ENCODE assay signal across 20 mouse cellular contexts in the genomic region with DNA sequence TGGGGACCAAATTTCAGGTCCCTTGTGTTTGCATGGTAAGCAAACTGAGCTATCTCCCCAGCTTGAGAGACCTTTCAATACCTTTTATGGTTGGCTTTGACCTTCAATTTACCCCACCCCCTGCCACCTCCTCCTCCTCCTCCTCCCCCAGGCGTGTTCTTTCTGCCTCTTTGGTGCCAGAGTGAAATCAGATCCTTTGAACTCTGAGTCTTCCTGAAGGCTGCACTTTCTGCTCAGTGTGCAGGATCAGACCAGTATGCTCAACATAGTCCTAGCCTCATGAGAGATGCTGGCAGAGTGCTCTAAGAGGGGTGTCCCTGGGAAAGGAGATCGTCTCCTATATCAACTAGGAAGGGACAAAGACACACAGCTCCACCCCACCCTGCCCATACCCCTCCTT.
DNase-seq lines count a peak whose midpoint lies in the region; ATAC-seq and TF ChIP-seq lines count a peak whose summit lies in the region.
"Had no signal": no experiment of that assay in that cellular context is flagged by ENCODE, and none has a peak within 500 bp of the region (broad histone marks: within the 10 kb centered on the region; RNA-seq: fewer than 3 reads in every experiment).

No protein-coding gene starts in this region.

- no peak for TF ChIP-seq POLR2A in kidney, adult 2 months (IDR thresholded peaks at IDR 0.05; ENCODE audit: low read depth, low read length)

- H3K4me2 ChIP-seq in embryonic facial prominence, embryonic 14.5 days (ENCODE audit: low read depth, low read length), result no peak overlapping the region
- H3K4me2 ChIP-seq in forebrain, embryonic 14.5 days (ENCODE audit: low read length), result no peak overlapping the region
- H3K4me2 ChIP-seq: forebrain, embryonic 12.5 days; hindbrain, embryonic 15.5 days; intestine, embryonic 15.5 days; liver, embryonic 12.5 days; lung, embryonic 15.5 days; midbrain, embryonic 11.5 days had no signal

- WGBS in heart, embryonic 10.5 days, result 30% methylated on average over 2 of the region's 2 CpGs
- WGBS in kidney, adult 2 months, result 51% methylated on average over 2 of the region's 2 CpGs
- 51% methylated on average over 2 of the region's 2 CpGs for WGBS in embryonic facial prominence, embryonic 14.5 days
- WGBS in forebrain, embryonic 14.5 days, result 63% methylated on average over 2 of the region's 2 CpGs

- peaks cover 42% of the 10 kb centered on the region for H3K36me3 ChIP-seq in heart, embryonic 10.5 days
- H3K36me3 ChIP-seq in kidney, adult 2 months (ENCODE audit: control insufficient read depth, insufficient read depth, low read length), result peaks cover 7% of the 10 kb centered on the region; the same call in 1 of the 2 replicates
- H3K36me3 ChIP-seq in embryonic facial prominence, embryonic 14.5 days (ENCODE audit: control insufficient read depth, insufficient read depth, low read length), result peaks cover 29% of the 10 kb centered on the region
- H3K36me3 ChIP-seq in forebrain, embryonic 14.5 days (ENCODE audit: control insufficient read depth, insufficient read depth, low read length), result no peaks in the 10 kb centered on the region; the same call in 1 of the 2 replicates
- H3K36me3 ChIP-seq: liver, embryonic 12.5 days had no signal

- peak; percentile 71 for DNase-seq in heart, embryonic 10.5 days (ENCODE audit: low spot score)
- no peak for DNase-seq in heart, adult 11 months
- DNase-seq in kidney, adult 2 months, result peak; percentile 36
- DNase-seq in kidney, postnatal 4 days, result no peak
- DNase-seq in ES-CJ7 (ENCODE audit: low read depth, low spot score), result peak; percentile 10
- DNase-seq in embryonic facial prominence, embryonic 14.5 days (ENCODE audit: low spot score), result peak; percentile 17
- no peak for DNase-seq in forebrain, embryonic 14.5 days (ENCODE audit: low spot score)
- DNase-seq: adrenal gland, postnatal 25 days; cerebellum, adult 11-12 months; cerebellum, postnatal 14 days; retina, postnatal 1 day; thymus, postnatal 25 days had no signal

- no peaks in the 10 kb centered on the region for H3K9me3 ChIP-seq in heart, embryonic 10.5 days
- peaks cover 3% of the 10 kb centered on the region; the same call in 1 of the 2 replicates for H3K9me3 ChIP-seq in embryonic facial prominence, embryonic 14.5 days (ENCODE audit: control insufficient read depth, low read length)
- no peaks in the 10 kb centered on the region for H3K9me3 ChIP-seq in forebrain, embryonic 14.5 days (replicated peaks; ENCODE audit: control insufficient read depth, low read length)
- H3K9me3 ChIP-seq: forebrain, embryonic 12.5 days; hindbrain, embryonic 15.5 days; intestine, embryonic 15.5 days had no signal

- H3K9ac ChIP-seq in embryonic facial prominence, embryonic 14.5 days (ENCODE audit: low read depth, low read length), result no peak overlapping the region
- H3K9ac ChIP-seq in forebrain, embryonic 14.5 days (ENCODE audit: low read length), result no peak overlapping the region
- H3K9ac ChIP-seq: forebrain, embryonic 12.5 days; hindbrain, embryonic 15.5 days; intestine, embryonic 15.5 days; liver, embryonic 12.5 days; lung, embryonic 15.5 days had no signal

- H3K4me1 ChIP-seq in heart, embryonic 10.5 days, result peaks cover 35% of the 10 kb centered on the region
- no peaks in the 10 kb centered on the region; the same call in 1 of the 2 replicates for H3K4me1 ChIP-seq in kidney, adult 2 months (ENCODE audit: control insufficient read depth, insufficient read depth, low read length)
- H3K4me1 ChIP-seq in embryonic facial prominence, embryonic 14.5 days (ENCODE audit: control insufficient read depth, insufficient read depth, low read length), result peaks cover 8% of the 10 kb centered on the region
- H3K4me1 ChIP-seq in forebrain, embryonic 14.5 days (ENCODE audit: control insufficient read depth, insufficient read depth, low read length), result no peaks in the 10 kb centered on the region
- H3K4me1 ChIP-seq: forebrain, embryonic 12.5 days; hindbrain, embryonic 15.5 days; liver, embryonic 12.5 days had no signal

- peak overlapping the region; percentile 76 for H3K27ac ChIP-seq in heart, embryonic 10.5 days
- H3K27ac ChIP-seq in kidney, adult 2 months (ENCODE audit: insufficient read depth, low read depth, low read length), result no peak overlapping the region
- H3K27ac ChIP-seq in embryonic facial prominence, embryonic 14.5 days (replicated peaks; ENCODE audit: low read depth, low read length), result no peak overlapping the region
- no peak overlapping the region for H3K27ac ChIP-seq in forebrain, embryonic 14.5 days (ENCODE audit: low read depth, low read length)
- H3K27ac ChIP-seq: forebrain, embryonic 12.5 days; hindbrain, embryonic 15.5 days; intestine, embryonic 15.5 days; liver, embryonic 12.5 days; lung, embryonic 15.5 days had no signal

- TF ChIP-seq CTCF in kidney, adult 2 months (conservative IDR thresholded peaks at IDR 0.05; ENCODE audit: insufficient read depth, insufficient read length, low read depth, low read length), result no peak

- no peaks in the 10 kb centered on the region for H3K27me3 ChIP-seq in heart, embryonic 10.5 days (ENCODE audit: insufficient read depth, poor library complexity, severe bottlenecking)
- H3K27me3 ChIP-seq in kidney, adult 2 months (replicated peaks; ENCODE audit: control insufficient read depth, insufficient read depth, low read length), result no peaks in the 10 kb centered on the region
- H3K27me3 ChIP-seq in embryonic facial prominence, embryonic 14.5 days (replicated peaks; ENCODE audit: control insufficient read depth, insufficient read depth, low read length), result no peaks in the 10 kb centered on the region
- no peaks in the 10 kb centered on the region for H3K27me3 ChIP-seq in forebrain, embryonic 14.5 days (replicated peaks; ENCODE audit: control insufficient read depth, insufficient read depth, low read length)
- H3K27me3 ChIP-seq: CH12.LX; forebrain, embryonic 12.5 days; hindbrain, embryonic 15.5 days; intestine, embryonic 15.5 days; liver, embryonic 12.5 days; lung, embryonic 15.5 days had no signal

- peak; percentile 26; the same call in 1 of the 2 replicates for ATAC-seq in embryonic facial prominence, embryonic 14.5 days (ENCODE audit: low read depth)
- ATAC-seq in forebrain, embryonic 14.5 days, result no peak
- no peak for ATAC-seq in frontal cortex, adult (ENCODE audit: low TSS enrichment)
- ATAC-seq: intestine, embryonic 15.5 days; liver, embryonic 12.5 days had no signal

- no peak overlapping the region for H3K4me3 ChIP-seq in heart, embryonic 10.5 days
- H3K4me3 ChIP-seq in kidney, adult 2 months (ENCODE audit: insufficient read depth, low read depth, low read length), result no peak overlapping the region
- no peak overlapping the region for H3K4me3 ChIP-seq in embryonic facial prominence, embryonic 14.5 days (ENCODE audit: low read depth, low read length)
- no peak overlapping the region for H3K4me3 ChIP-seq in forebrain, embryonic 14.5 days (ENCODE audit: low read depth, low read length)
- H3K4me3 ChIP-seq: forebrain, embryonic 12.5 days; hindbrain, embryonic 15.5 days; intestine, embryonic 15.5 days; liver, embryonic 12.5 days; lung, embryonic 15.5 days had no signal

Comparison
In these comparisons a context has a peak if more than half of its experiments do, and no peak if none do; other contexts are left out.
1. DNase-seq: peak in heart, embryonic 10.5 days (single experiment), kidney, adult 2 months (single experiment), ES-CJ7 (single experiment) and embryonic facial prominence, embryonic 14.5 days (single experiment); none in heart, adult 11 months (single experiment), kidney, postnatal 4 days (0 of 2) and forebrain, embryonic 14.5 days (single experiment).